Mouse (Mus musculus) intestine, embryonic 14.5 days (tissue): ENCODE data around the gene Slc9a9. TPM values are rescaled to one million over a fixed set of nuclear protein-coding genes. Genes with fewer than 3 reads are reported as not detected.

Experiments used
- ATAC-seq: fragments of 200-750 bp; cut with Nextera tagmentation; replicated peaks from 2 replicates; pipeline ENCODE4 v1.8.0; 2017; ENCODE audit warnings: low read depth, moderate number of reproducible peaks, moderate TSS enrichment, moderate library complexity; ENCODE audit not compliant: low FRiP score, low TSS enrichment
- DNase-seq: peaks from one replicate; pipeline ENCODE4 v3.0.0-alpha.2; 2018; ENCODE audit warnings: low spot score
- H3K27ac ChIP-seq: fragments of 300-500 bp; sonication (generic); 2 replicates; pipeline ENCODE4 v1.5.1; 2014; ENCODE audit warnings: low read depth, mild to moderate bottlenecking, control low read depth
- H3K27me3 ChIP-seq: fragments of 300-500 bp; sonication (generic); replicated peaks from 2 replicates; pipeline ENCODE4 v1.6.1; 2014; ENCODE audit warnings: low read length, control low read depth; ENCODE audit not compliant: control insufficient read depth, insufficient read depth
- H3K36me3 ChIP-seq: fragments of 300-500 bp; sonication (generic); 2 replicates; pipeline ENCODE4 v1.6.1; 2014; ENCODE audit warnings: low read length, control low read depth; ENCODE audit not compliant: control insufficient read depth, insufficient read depth
- H3K4me1 ChIP-seq: fragments of 300-500 bp; sonication (generic); replicated peaks from 2 replicates; pipeline ENCODE4 v1.6.1; 2014; ENCODE audit warnings: low read length, control low read depth, mixed read lengths; ENCODE audit not compliant: control insufficient read depth, insufficient read depth
- H3K4me2 ChIP-seq: fragments of 300-500 bp; sonication (generic); 2 replicates; pipeline ENCODE4 v1.6.1; 2014; ENCODE audit warnings: low read length
- H3K4me3 ChIP-seq: fragments of 300-500 bp; sonication (generic); 2 replicates; pipeline ENCODE4 v1.5.1; 2014; ENCODE audit warnings: low read depth, low read length, control low read depth, mixed read lengths
- H3K9ac ChIP-seq: fragments of 300-500 bp; sonication (generic); 2 replicates; pipeline ENCODE4 v1.6.1; 2014; ENCODE audit warnings: mild to moderate bottlenecking, low read length
- H3K9me3 ChIP-seq: fragments of 300-500 bp; sonication (generic); 2 replicates; pipeline ENCODE4 v1.6.1; 2016; ENCODE audit warnings: low read length, control low read depth; ENCODE audit not compliant: control insufficient read depth
- WGBS: fragments of 180-500 bp; shearing (Covaris S2); extraction: QIAGEN DNeasy Blood & Tissue Kit; methylation state at CpG from one replicate; pipeline ENCODE4 v1.1.7; 2014; 5-methylcytosine and 5-hydroxymethylcytosine counted together
- polyA plus RNA-seq: library from polyadenylated mRNA; unstranded; fragments of >200 nt; fragmentation: Nextera tagmentation; extraction: Ambion mirVana; gene quantifications from 2 replicates; pipeline ENCODE4 v1.2.1, GENCODE M21; 2014

Slc9a9 gene
- polyA plus RNA-seq, 1 experiment from 2014 or later: 2.9 TPM

DNA sequence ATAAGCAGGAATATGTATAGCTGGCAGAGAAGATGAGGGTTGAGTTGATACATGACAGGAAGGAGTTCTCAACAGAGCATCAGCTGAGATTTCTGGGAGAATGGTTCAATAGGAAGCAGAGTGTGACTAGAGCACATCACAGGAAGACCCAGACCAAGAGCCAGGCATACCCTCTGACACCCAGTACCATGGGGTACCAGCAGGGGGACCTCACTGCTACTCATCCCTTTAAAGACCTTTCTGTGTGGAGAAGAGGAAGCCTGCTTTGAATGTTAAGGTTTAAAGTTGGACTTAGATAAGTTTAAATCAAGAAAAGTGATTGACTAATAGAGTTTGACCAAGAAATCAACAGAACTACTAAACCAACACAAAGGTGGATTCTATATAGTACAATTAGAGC is 257.4 kb downstream of the Slc9a9 start:
- Histone ChIP-seq H3K4me1 (no peaks in the 10 kb centered on the region), H3K9ac (no peak overlapping the region), H3K4me3 (no peak overlapping the region), H3K27ac (no peak overlapping the region), H3K4me2 (no peak overlapping the region), H3K27me3 (no peaks in the 10 kb centered on the region), H3K36me3 (no peaks in the 10 kb centered on the region), H3K9me3 (no peaks in the 10 kb centered on the region; the same call in 1 of the 2 replicates)
- ATAC-seq: no peak
- no peak for DNase-seq

DNA sequence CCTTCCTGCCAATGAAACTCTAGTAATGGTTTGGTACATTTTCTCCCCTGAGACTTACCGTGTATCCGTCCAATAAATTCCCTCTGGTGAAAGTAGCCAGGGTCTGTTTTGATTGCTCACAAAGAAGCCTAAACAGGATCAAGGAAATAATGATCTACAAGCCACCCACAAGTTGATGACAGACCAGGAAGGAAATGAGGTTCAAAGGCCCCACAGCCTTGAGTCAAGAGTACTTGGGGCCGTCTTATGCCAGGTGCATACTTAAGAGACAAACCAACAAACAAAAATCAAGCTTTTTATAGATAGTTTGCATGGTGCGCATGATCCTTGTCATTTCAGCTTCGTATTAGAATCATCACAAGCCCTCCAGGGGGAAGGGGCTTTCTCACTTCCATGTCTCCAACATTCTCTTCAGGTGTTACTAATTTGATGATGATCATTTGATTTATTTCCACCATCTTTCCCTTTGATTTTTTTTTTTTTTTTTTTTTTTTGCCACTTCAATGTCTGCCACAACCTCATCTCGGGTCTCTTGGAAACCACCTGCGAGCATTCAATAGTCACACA is 275.9 kb downstream of the Slc9a9 start:
- ATAC-seq (no peak), DNase-seq (no peak)
- 85% methylated on average over 7 of the region's 7 CpGs for WGBS
- Histone ChIP-seq H3K4me3 (no peak overlapping the region), H3K4me1 (no peaks in the 10 kb centered on the region), H3K9ac (no peak overlapping the region), H3K27me3 (no peaks in the 10 kb centered on the region), H3K4me2 (no peak overlapping the region), H3K9me3 (no peaks in the 10 kb centered on the region), H3K36me3 (no peaks in the 10 kb centered on the region), H3K27ac (no peak overlapping the region)

DNA sequence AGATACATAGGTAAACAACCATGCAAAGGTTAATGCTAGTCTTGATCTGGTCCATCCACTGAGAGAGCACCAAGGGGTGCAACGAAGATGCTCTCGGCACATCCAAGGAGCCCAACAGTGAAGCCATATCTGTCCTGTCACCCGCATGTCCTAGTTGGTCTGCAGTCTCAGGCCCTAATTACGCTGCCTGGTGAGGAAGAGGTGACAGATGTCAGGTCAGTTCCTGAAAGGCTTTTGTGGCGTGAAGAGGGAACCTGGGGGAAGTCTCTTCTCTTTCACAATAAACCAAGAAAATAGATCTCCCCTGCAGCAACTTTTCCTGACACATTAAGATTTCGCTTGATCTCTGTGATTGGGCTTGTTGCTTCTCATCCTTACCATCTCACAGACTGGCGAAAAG is 277.5 kb downstream of the Slc9a9 start:
- H3K27me3 ChIP-seq: no peaks in the 10 kb centered on the region
- no peaks in the 10 kb centered on the region for H3K36me3 ChIP-seq
- DNase-seq (no peak), ATAC-seq (no peak)
- H3K4me3 ChIP-seq: no peak overlapping the region
- no peak overlapping the region for H3K9ac ChIP-seq
- no peak overlapping the region for H3K27ac ChIP-seq
- H3K9me3 ChIP-seq: no peaks in the 10 kb centered on the region
- H3K4me1 ChIP-seq: no peaks in the 10 kb centered on the region
- no peak overlapping the region for H3K4me2 ChIP-seq
- 81% methylated on average over 7 of the region's 7 CpGs for WGBS

DNA sequence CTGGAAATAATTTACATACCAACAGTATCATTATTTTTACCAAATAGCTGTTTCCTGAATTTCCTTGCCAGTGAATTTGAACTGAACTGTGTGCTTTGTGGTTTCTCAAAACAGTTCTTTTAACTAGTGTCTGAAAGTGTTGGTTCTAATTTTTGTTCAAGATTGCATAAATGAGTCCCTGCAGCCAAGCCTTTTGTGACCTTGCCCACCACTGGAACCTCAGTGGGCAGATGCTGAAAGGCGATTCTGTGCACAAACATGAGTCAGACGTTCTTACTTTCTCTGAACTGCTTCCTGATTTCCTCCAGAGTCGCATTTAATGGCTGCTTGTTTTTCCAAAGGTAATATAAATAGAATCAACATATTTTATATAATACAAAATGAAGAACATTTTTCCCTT is 281.0 kb downstream of the Slc9a9 start:
- Histone ChIP-seq H3K4me2 (no peak overlapping the region), H3K9me3 (no peaks in the 10 kb centered on the region), H3K4me1 (no peaks in the 10 kb centered on the region), H3K9ac (no peak overlapping the region), H3K27me3 (no peaks in the 10 kb centered on the region), H3K36me3 (no peaks in the 10 kb centered on the region), H3K27ac (no peak overlapping the region), H3K4me3 (no peak overlapping the region)
- WGBS: 66% methylated on average over 3 of the region's 3 CpGs
- ATAC-seq (no peak), DNase-seq (no peak)

DNA sequence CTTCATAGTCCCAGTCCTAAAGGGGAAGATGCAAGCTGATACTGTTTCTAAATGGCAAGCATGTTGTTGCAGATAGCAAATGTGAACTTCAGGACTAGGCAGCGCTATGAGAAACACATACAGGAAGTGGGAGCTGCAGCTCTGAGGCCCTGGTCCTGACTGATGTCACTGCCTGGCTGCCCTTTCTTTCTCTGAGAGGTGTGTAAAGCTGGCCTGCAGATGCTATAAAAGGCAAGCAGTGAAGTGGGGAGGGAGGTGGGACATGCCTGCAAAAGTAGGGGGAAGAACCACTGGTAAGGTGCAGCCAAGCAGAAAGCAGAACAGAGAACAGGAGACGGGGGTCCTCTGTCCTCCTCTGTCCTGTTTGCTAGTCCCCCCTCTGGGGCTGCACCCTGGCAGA is 285.9 kb downstream of the Slc9a9 start:
- ATAC-seq: no peak
- no peak for DNase-seq
- Histone ChIP-seq H3K4me1 (no peaks in the 10 kb centered on the region), H3K36me3 (no peaks in the 10 kb centered on the region), H3K9ac (no peak overlapping the region), H3K9me3 (no peaks in the 10 kb centered on the region), H3K4me2 (no peak overlapping the region), H3K4me3 (no peak overlapping the region), H3K27me3 (no peaks in the 10 kb centered on the region), H3K27ac (no peak overlapping the region)
- 62% methylated on average over 2 of the region's 2 CpGs for WGBS

DNA sequence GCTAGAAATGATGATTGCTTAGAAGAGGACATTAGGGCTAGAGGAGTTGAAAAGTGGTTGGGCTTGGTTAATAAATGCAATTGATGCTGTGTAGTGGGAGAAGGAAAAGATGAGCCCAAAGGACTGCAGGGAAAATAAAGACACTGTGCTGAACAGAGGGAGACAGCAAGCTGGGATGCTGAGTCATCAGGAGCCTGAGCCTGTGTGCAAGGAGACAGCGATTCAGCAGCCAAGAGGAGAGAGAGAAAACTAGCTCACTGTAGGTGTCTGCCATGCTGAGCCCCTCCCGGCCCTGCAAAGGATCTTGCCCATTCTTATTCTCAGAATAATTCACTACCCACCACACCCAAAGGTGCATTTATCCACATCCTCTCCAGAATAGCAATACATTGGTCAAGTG is 288.7 kb downstream of the Slc9a9 start:
- H3K4me1 ChIP-seq: no peaks in the 10 kb centered on the region
- H3K36me3 ChIP-seq: no peaks in the 10 kb centered on the region
- H3K4me3 ChIP-seq: no peak overlapping the region
- H3K27ac ChIP-seq: no peak overlapping the region
- DNase-seq: no peak
- no peaks in the 10 kb centered on the region for H3K27me3 ChIP-seq
- no peaks in the 10 kb centered on the region for H3K9me3 ChIP-seq
- H3K4me2 ChIP-seq: no peak overlapping the region
- ATAC-seq: no peak
- WGBS: 68% methylated on average over 2 of the region's 2 CpGs
- H3K9ac ChIP-seq: no peak overlapping the region

DNA sequence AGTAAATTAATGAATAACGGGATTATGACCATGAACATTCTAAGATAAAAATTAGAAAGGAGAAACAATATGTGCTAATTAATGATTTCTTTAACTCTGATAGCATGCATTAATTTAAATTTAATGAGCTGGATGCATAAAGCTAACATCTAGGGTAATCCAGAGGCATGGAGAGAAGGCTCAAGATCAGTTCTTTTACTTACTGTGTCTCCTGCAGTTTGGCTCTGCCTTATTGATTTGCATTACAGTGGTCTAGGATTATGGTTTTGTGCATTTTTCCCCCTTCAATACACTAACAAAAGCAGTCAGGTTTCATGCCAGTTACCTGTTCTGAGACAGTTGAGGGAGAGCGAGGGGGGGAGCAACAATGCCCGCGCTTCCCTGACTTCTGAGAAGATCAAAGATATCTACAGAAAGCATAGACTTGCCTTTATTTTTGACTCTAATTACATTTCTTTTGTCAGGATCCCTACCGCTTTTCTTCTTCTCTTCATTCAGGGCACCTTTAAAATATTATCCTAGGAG is 298.9 kb downstream of the Slc9a9 start:
- Histone ChIP-seq H3K36me3 (no peaks in the 10 kb centered on the region), H3K4me3 (no peak overlapping the region), H3K4me1 (no peaks in the 10 kb centered on the region), H3K9me3 (no peaks in the 10 kb centered on the region), H3K27me3 (no peaks in the 10 kb centered on the region), H3K27ac (no peak overlapping the region), H3K9ac (no peak overlapping the region), H3K4me2 (no peak overlapping the region)
- no peak for ATAC-seq
- 94% methylated on average over 5 of the region's 5 CpGs for WGBS
- DNase-seq: no peak

DNA sequence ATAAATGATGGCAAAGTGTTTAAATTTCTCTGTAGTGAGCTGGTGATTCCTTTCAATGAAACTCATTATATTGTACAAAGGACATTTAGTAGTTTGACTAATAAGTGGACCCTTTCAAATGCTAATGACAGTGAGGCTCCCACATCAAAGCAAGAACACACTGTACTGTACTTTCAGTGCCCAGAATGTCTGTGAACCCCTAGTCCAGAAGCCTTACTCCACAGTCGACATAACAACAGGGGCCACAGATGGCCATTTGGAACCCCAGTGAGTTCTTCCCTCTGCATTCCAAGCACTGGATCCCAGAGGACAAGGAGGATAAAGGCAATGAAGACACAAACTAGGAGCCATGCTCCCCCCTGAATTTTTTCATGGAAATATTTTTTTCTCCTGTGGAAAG is 299.4 kb downstream of the Slc9a9 start:
- DNase-seq (no peak), ATAC-seq (no peak)
- no peaks in the 10 kb centered on the region for H3K9me3 ChIP-seq
- H3K4me2 ChIP-seq: no peak overlapping the region
- H3K4me3 ChIP-seq: no peak overlapping the region
- no peaks in the 10 kb centered on the region for H3K27me3 ChIP-seq
- no peak overlapping the region for H3K27ac ChIP-seq
- H3K9ac ChIP-seq: no peak overlapping the region
- 55% methylated on average over 1 of the region's 1 CpGs for WGBS
- H3K4me1 ChIP-seq: no peaks in the 10 kb centered on the region
- no peaks in the 10 kb centered on the region for H3K36me3 ChIP-seq

DNA sequence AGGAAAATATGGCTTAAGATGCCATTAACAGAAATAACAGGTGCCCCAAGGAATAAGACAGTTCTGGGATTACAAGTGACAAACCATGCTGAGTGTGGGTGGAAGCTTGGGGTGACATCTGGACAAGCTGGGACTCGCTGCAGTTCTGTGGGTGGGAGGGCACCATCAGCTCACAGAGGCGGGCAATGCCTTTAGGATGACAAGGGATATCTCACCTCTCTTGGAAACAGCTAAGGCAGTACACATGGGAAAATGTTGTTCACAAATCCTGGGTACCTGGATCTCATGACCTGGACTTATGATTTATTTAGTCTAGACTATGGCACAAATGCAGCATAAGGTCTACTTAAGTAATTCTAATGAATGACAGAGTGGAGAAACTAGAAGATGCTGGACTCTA is 302.3 kb downstream of the Slc9a9 start:
- Histone ChIP-seq H3K4me3 (no peak overlapping the region), H3K36me3 (no peaks in the 10 kb centered on the region), H3K27ac (no peak overlapping the region), H3K4me2 (no peak overlapping the region), H3K9me3 (no peaks in the 10 kb centered on the region), H3K27me3 (no peaks in the 10 kb centered on the region), H3K9ac (no peak overlapping the region), H3K4me1 (no peaks in the 10 kb centered on the region)
- DNase-seq (no peak), ATAC-seq (no peak)
- WGBS: 73% methylated on average over 2 of the region's 2 CpGs
